Mouse (Mus musculus) spleen, adult 2 months (tissue): Measurements from ENCODE around the gene Tnfaip6. TPM values are rescaled to one million over a fixed set of nuclear protein-coding genes. Genes with fewer than 3 reads are reported as not detected.
A peak's percentile ranks its signal among the peaks of the same experiment; 100 is the strongest.
"Not testable (repeated sequence)": the region's sequence is repeated elsewhere in the genome, so short reads cannot be mapped to it uniquely, and the experiment has no call there.

ENCODE experiments used
- DNase-seq, 2 experiments: peaks; one replicate each; pipeline versions ENCODE4 v3.0.0 to v3.0.0-alpha.2; 2012 to 2021; ENCODE audit warnings: low spot score in 2 of 2, low read depth in 1 of 2
- H3K27ac ChIP-seq: fragments of 200-500 bp; 2 replicates; pipeline ENCODE4 v1.5.1; 2012; ENCODE audit warnings: low read length, inconsistent platforms; ENCODE audit not compliant: insufficient read depth
- H3K27me3 ChIP-seq: fragments of 200-500 bp; 2 replicates; pipeline ENCODE4 v1.6.1; 2012; ENCODE audit warnings: mild to moderate bottlenecking, moderate library complexity, low read length, inconsistent platforms; ENCODE audit not compliant: control insufficient read depth, insufficient read depth
- H3K36me3 ChIP-seq: fragments of 200-500 bp; 2 replicates; pipeline ENCODE4 v1.6.1; 2012; ENCODE audit warnings: mild to moderate bottlenecking, low read length, inconsistent platforms; ENCODE audit not compliant: control insufficient read depth, insufficient read depth
- H3K4me1 ChIP-seq: fragments of 200-500 bp; 2 replicates; pipeline ENCODE4 v1.6.1; 2011; ENCODE audit warnings: inconsistent platforms; ENCODE audit not compliant: control insufficient read depth, insufficient read depth, insufficient read length
- H3K4me3 ChIP-seq: fragments of 200-500 bp; 2 replicates; pipeline ENCODE4 v1.5.1; 2011; ENCODE audit warnings: mild to moderate bottlenecking, inconsistent platforms; ENCODE audit not compliant: insufficient read depth, insufficient read length; ENCODE audit errors: extremely low read depth
- CTCF ChIP-seq: fragments of 200-500 bp; IDR thresholded peaks from 2 replicates; pipeline ENCODE4 v1.5.1; 2011; ENCODE audit warnings: mild to moderate bottlenecking, inconsistent platforms; ENCODE audit not compliant: insufficient read depth, insufficient read length, insufficient replicate concordance; ENCODE audit errors: extremely low read depth
- POLR2A ChIP-seq: fragments of 200-500 bp; IDR thresholded peaks from 2 replicates; pipeline ENCODE4 v1.6.1; 2011; ENCODE audit warnings: low read depth, low read length, inconsistent platforms
- WGBS: fragments of 180-500 bp; shearing (Covaris S2); methylation state at CpG from one replicate; pipeline ENCODE4 v1.1.7; 2018; 5-methylcytosine and 5-hydroxymethylcytosine counted together
- polyA plus RNA-seq: library from polyadenylated mRNA; depleted of rRNA; stranded (reverse); fragments of >200 nt; gene quantifications from 2 replicates; pipeline ENCODE4 v1.2.3, GENCODE M21; 2012; rRNA removed

The Tnfaip6 gene
- 0.07 TPM in 1 of 2 replicates, not detected in the other for polyA plus RNA-seq

GRCm38 (mm10) chr2:52037882-52038281 is at the start of gene Tnfaip6:
TSS of gene Tnfaip6 (plus strand) at chr2:52038009.
- H3K36me3 ChIP-seq: no peaks in the 10 kb centered on the region
- peak within 1 kb of the TSS; percentile 13 for H3K4me3 ChIP-seq
- H3K4me1 ChIP-seq: no peaks in the 10 kb centered on the region
- 5% methylated on average over 17 of the region's 17 CpGs for WGBS
- no peak for TF ChIP-seq POLR2A
- no peak for TF ChIP-seq CTCF
- 0 out of 2 replicates have a peak, but pooled peaks cover 1% of the 10 kb centered on the region for H3K27me3 ChIP-seq
- H3K27ac ChIP-seq: no peak within 1 kb of the TSS
- DNase-seq: no peak

GRCm38 (mm10) chr2:51989559-51989958 is 48.2 kb upstream of the Tnfaip6 start:
- TF ChIP-seq POLR2A (no peak), CTCF (no peak)
- Histone ChIP-seq H3K27me3 (0 out of 2 replicates have a peak, but pooled peaks cover 1% of the 10 kb centered on the region), H3K4me1 (no peaks in the 10 kb centered on the region), H3K36me3 (no peaks in the 10 kb centered on the region), H3K27ac (no peak overlapping the region), H3K4me3 (no peak overlapping the region)
- 83% methylated on average over 2 of the region's 2 CpGs for WGBS
- no peak for DNase-seq

GRCm38 (mm10) chr2:51991447-51991846 is 46.4 kb upstream of the Tnfaip6 start:
- no peak for DNase-seq
- 77% methylated on average over 6 of the region's 6 CpGs for WGBS
- Histone ChIP-seq H3K27ac (no peak overlapping the region), H3K4me3 (no peak overlapping the region), H3K36me3 (no peaks in the 10 kb centered on the region), H3K4me1 (no peaks in the 10 kb centered on the region), H3K27me3 (0 out of 2 replicates have a peak, but pooled peaks cover 1% of the 10 kb centered on the region)
- TF ChIP-seq CTCF (no peak), POLR2A (no peak)

GRCm38 (mm10) chr2:51999996-52000395 is 37.8 kb upstream of the Tnfaip6 start:
- Histone ChIP-seq H3K4me1 (no peaks in the 10 kb centered on the region), H3K4me3 (no peak overlapping the region), H3K27me3 (no peaks in the 10 kb centered on the region), H3K36me3 (no peaks in the 10 kb centered on the region), H3K27ac (no peak overlapping the region)
- TF ChIP-seq POLR2A: no peak
- TF ChIP-seq CTCF: no peak
- no peak for DNase-seq
- 81% methylated on average over 7 of the region's 7 CpGs for WGBS

- Histone ChIP-seq H3K4me1 (no peaks in the 10 kb centered on the region), H3K36me3 (no peaks in the 10 kb centered on the region), H3K27ac (no peak overlapping the region), H3K27me3 (no peaks in the 10 kb centered on the region), H3K4me3 (no peak overlapping the region)
- TF ChIP-seq CTCF: no peak
- TF ChIP-seq POLR2A: no peak
- DNase-seq: no peak
- WGBS: 96% methylated on average over 8 of the region's 8 CpGs
These were observed 36.3 kb upstream of the Tnfaip6 start for GRCm38 (mm10) chr2:52001521-52001920.

- WGBS: 70% methylated on average over 10 of the region's 10 CpGs
- H3K27ac ChIP-seq: not testable (repeated sequence)
These were observed 35.5 kb upstream of the Tnfaip6 start for GRCm38 (mm10) chr2:52002299-52002698.

GRCm38 (mm10) chr2:52006380-52006779 is 31.4 kb upstream of the Tnfaip6 start:
- DNase-seq: no peak
- no peak for TF ChIP-seq CTCF
- TF ChIP-seq POLR2A: no peak
- Histone ChIP-seq H3K36me3 (no peaks in the 10 kb centered on the region), H3K4me1 (no peaks in the 10 kb centered on the region), H3K4me3 (no peak overlapping the region), H3K27me3 (no peaks in the 10 kb centered on the region), H3K27ac (no peak overlapping the region)
- WGBS: 96% methylated on average over 3 of the region's 3 CpGs

More at GRCm38 (mm10) chr2:52002299-52002698, 35.5 kb upstream of the Tnfaip6 start:
- H3K27me3 ChIP-seq, DNase-seq, H3K4me3 ChIP-seq, H3K4me1 ChIP-seq, H3K36me3 ChIP-seq: not testable (repeated sequence)

- not testable (repeated sequence) for H3K4me1 ChIP-seq, DNase-seq, H3K27ac ChIP-seq, H3K36me3 ChIP-seq, H3K4me3 ChIP-seq, H3K27me3 ChIP-seq
- 88% methylated on average over 3 of the region's 3 CpGs for WGBS
These were observed 26.0 kb upstream of the Tnfaip6 start for GRCm38 (mm10) chr2:52011820-52012219.
